Mouse (Mus musculus): ENCODE measurements at regions not wholly inside any gene's neighbourhood (a gene's known extent, or its start where the extent isn't known, plus 50 kb on each side); places are given as distances from the start of the nearest gene placed in this dataset.

GRCm38 (mm10) chr10:96338609-96338978 lies 202.2 kb downstream of the Gm5426 start:
- no peaks in the 10 kb centered on the region for H3K79me2 ChIP-seq (replicated peaks; ENCODE audit: control insufficient read depth, insufficient read depth, low read length)
- H3K36me3 ChIP-seq (ENCODE audit: control insufficient read depth, insufficient read depth, low read length) = no peaks in the 10 kb centered on the region
- no peaks in the 10 kb centered on the region; the same call in 1 of the 2 replicates for H3K27me3 ChIP-seq (ENCODE audit: control insufficient read depth, insufficient read depth, low read length)
- no peak overlapping the region for H3K9ac ChIP-seq (ENCODE audit: low read depth, low read length)
- no peak overlapping the region for H3K27ac ChIP-seq
- intact Hi-C loops (cut with DNase I) = loop anchor here (10.0 kb wide), 2 partner anchors 416 to 976 kb away; no protein-coding TSS in a partner anchor
- TF ChIP-seq EP300 (IDR thresholded peaks at IDR 0.05; ENCODE audit: insufficient read depth, low read depth, low read length) = no peak
- TF ChIP-seq CTCF (IDR thresholded peaks at IDR 0.05) = no peak
- TF ChIP-seq POLR2A (IDR thresholded peaks at IDR 0.05; ENCODE audit: insufficient read depth, low read depth, low read length) = no peak
- H3K4me3 ChIP-seq = no peak overlapping the region
- 90% methylated on average over 2 of the region's 2 CpGs for WGBS
- DNase-seq = no peak
- peaks cover 3% of the 10 kb centered on the region for H3K4me1 ChIP-seq (ENCODE audit: control insufficient read depth, insufficient read depth, low read length)

- DNase-seq = no peak
- WGBS = 60% methylated on average over 3 of the region's 3 CpGs
These were observed 206.1 kb downstream of the Gm5426 start for GRCm38 (mm10) chr10:96342476-96342875.

GRCm38 (mm10) chr10:96343666-96344065 lies 207.3 kb downstream of the Gm5426 start:
- intact Hi-C loops (cut with DNase I) = no loop called here
- Histone ChIP-seq H3K36me3 (ENCODE audit: control insufficient read depth, insufficient read depth, low read length) (no peaks in the 10 kb centered on the region), H3K27me3 (ENCODE audit: control insufficient read depth, insufficient read depth, low read length) (no peaks in the 10 kb centered on the region; the same call in 1 of the 2 replicates), H3K4me3 (no peak overlapping the region), H3K79me2 (replicated peaks; ENCODE audit: control insufficient read depth, insufficient read depth, low read length) (no peaks in the 10 kb centered on the region), H3K9ac (ENCODE audit: low read depth, low read length) (no peak overlapping the region), H3K27ac (no peak overlapping the region), H3K4me1 (ENCODE audit: control insufficient read depth, insufficient read depth, low read length) (no peaks in the 10 kb centered on the region)
- 94% methylated on average over 2 of the region's 2 CpGs for WGBS
- TF ChIP-seq EP300 (IDR thresholded peaks at IDR 0.05; ENCODE audit: insufficient read depth, low read depth, low read length) = no peak
- no peak for DNase-seq

More at GRCm38 (mm10) chr10:96342476-96342875, 206.1 kb downstream of the Gm5426 start:
- H3K36me3 ChIP-seq (ENCODE audit: control insufficient read depth, insufficient read depth, low read length) = no peaks in the 10 kb centered on the region
- no peak overlapping the region for H3K4me3 ChIP-seq
- H3K79me2 ChIP-seq (replicated peaks; ENCODE audit: control insufficient read depth, insufficient read depth, low read length) = no peaks in the 10 kb centered on the region
- TF ChIP-seq CTCF (IDR thresholded peaks at IDR 0.05) (no peak), POLR2A (IDR thresholded peaks at IDR 0.05; ENCODE audit: insufficient read depth, low read depth, low read length) (no peak), EP300 (IDR thresholded peaks at IDR 0.05; ENCODE audit: insufficient read depth, low read depth, low read length) (no peak)
- intact Hi-C loops (cut with DNase I) = no loop called here
- H3K27me3 ChIP-seq (ENCODE audit: control insufficient read depth, insufficient read depth, low read length) = no peaks in the 10 kb centered on the region; the same call in 1 of the 2 replicates
- no peak overlapping the region for H3K27ac ChIP-seq
- H3K4me1 ChIP-seq (ENCODE audit: control insufficient read depth, insufficient read depth, low read length) = no peaks in the 10 kb centered on the region
- no peak overlapping the region for H3K9ac ChIP-seq (ENCODE audit: low read depth, low read length)

GRCm38 (mm10) chr10:96350692-96351091 lies 214.3 kb downstream of the Gm5426 start:
- Histone ChIP-seq H3K4me3 (no peak overlapping the region), H3K27me3 (ENCODE audit: control insufficient read depth, insufficient read depth, low read length) (no peaks in the 10 kb centered on the region), H3K4me1 (ENCODE audit: control insufficient read depth, insufficient read depth, low read length) (no peaks in the 10 kb centered on the region), H3K27ac (no peak overlapping the region), H3K79me2 (replicated peaks; ENCODE audit: control insufficient read depth, insufficient read depth, low read length) (no peaks in the 10 kb centered on the region), H3K9ac (ENCODE audit: low read depth, low read length) (no peak overlapping the region), H3K36me3 (ENCODE audit: control insufficient read depth, insufficient read depth, low read length) (no peaks in the 10 kb centered on the region)
- WGBS = 45% methylated on average over 4 of the region's 4 CpGs
- intact Hi-C loops (cut with DNase I) = no loop called here
- no peak for DNase-seq
- TF ChIP-seq CTCF (IDR thresholded peaks at IDR 0.05) (no peak), EP300 (IDR thresholded peaks at IDR 0.05; ENCODE audit: insufficient read depth, low read depth, low read length) (no peak), POLR2A (IDR thresholded peaks at IDR 0.05; ENCODE audit: insufficient read depth, low read depth, low read length) (no peak)

GRCm38 (mm10) chr10:96351320-96351719 lies 214.9 kb downstream of the Gm5426 start:
- intact Hi-C loops (cut with DNase I) = no loop called here
- Histone ChIP-seq H3K36me3 (ENCODE audit: control insufficient read depth, insufficient read depth, low read length) (no peaks in the 10 kb centered on the region), H3K9ac (ENCODE audit: low read depth, low read length) (no peak overlapping the region), H3K4me3 (no peak overlapping the region), H3K27me3 (ENCODE audit: control insufficient read depth, insufficient read depth, low read length) (no peaks in the 10 kb centered on the region), H3K79me2 (replicated peaks; ENCODE audit: control insufficient read depth, insufficient read depth, low read length) (no peaks in the 10 kb centered on the region), H3K4me1 (ENCODE audit: control insufficient read depth, insufficient read depth, low read length) (no peaks in the 10 kb centered on the region), H3K27ac (no peak overlapping the region)
- no peak for TF ChIP-seq POLR2A (IDR thresholded peaks at IDR 0.05; ENCODE audit: insufficient read depth, low read depth, low read length)
- no peak for TF ChIP-seq CTCF (IDR thresholded peaks at IDR 0.05)
- TF ChIP-seq EP300 (IDR thresholded peaks at IDR 0.05; ENCODE audit: insufficient read depth, low read depth, low read length) = no peak
- 78% methylated on average over 7 of the region's 7 CpGs for WGBS
- DNase-seq = no peak

GRCm38 (mm10) chr10:96356980-96357624 lies 220.7 kb downstream of the Gm5426 start:
- Histone ChIP-seq H3K27ac (no peak overlapping the region), H3K27me3 (ENCODE audit: control insufficient read depth, insufficient read depth, low read length) (no peaks in the 10 kb centered on the region), H3K9ac (ENCODE audit: low read depth, low read length) (no peak overlapping the region), H3K36me3 (ENCODE audit: control insufficient read depth, insufficient read depth, low read length) (no peaks in the 10 kb centered on the region), H3K4me3 (no peak overlapping the region), H3K4me1 (ENCODE audit: control insufficient read depth, insufficient read depth, low read length) (no peaks in the 10 kb centered on the region), H3K79me2 (replicated peaks; ENCODE audit: control insufficient read depth, insufficient read depth, low read length) (no peaks in the 10 kb centered on the region)
- intact Hi-C loops (cut with DNase I) = no loop called here
- DNase-seq = no peak
- no peak for TF ChIP-seq CTCF (IDR thresholded peaks at IDR 0.05)
- TF ChIP-seq POLR2A (IDR thresholded peaks at IDR 0.05; ENCODE audit: insufficient read depth, low read depth, low read length) = no peak
- TF ChIP-seq EP300 (IDR thresholded peaks at IDR 0.05; ENCODE audit: insufficient read depth, low read depth, low read length) = no peak
- WGBS = 81% methylated on average over 1 of the region's 1 CpGs

Measured in heart, adult 2 months (tissue).